Mouse (Mus musculus): Measurements from ENCODE around the gene March2.
"Not testable (repeated sequence)": the region's sequence is repeated elsewhere in the genome, so short reads cannot be mapped to it uniquely, and the experiment has no call there.

DNA sequence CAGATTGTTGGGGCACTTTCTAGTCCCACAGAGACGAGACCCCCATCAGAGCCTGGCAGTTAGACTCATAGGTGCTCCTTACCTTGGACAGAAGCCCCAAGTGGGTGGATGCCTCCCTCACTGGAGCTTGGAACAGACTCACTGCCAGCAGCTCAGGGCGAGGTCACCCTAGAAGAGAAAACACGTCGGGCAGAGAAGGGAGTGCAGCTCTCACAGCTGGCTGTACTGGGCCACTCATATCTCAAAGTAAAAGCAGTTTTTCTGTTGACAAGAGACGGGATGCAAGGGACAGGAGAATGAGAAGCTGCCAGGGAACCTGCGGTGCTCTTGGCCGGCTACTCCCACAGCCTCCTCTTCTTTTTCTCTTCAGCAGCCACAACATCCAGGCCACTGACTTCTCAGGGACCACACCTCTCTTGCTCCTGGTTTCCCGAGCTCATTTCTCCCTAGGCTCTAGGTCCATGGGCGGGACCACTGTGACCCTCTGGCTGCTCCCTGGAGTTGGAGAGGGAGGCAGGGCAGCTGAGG is 14.2 kb upstream of the March2 start:
- TF ChIP-seq CTCF (conservative IDR thresholded peaks at IDR 0.05; ENCODE audit: low read length); POU5F1 (IDR thresholded peaks at IDR 0.05; ENCODE audit: borderline replicate concordance, low read length): not testable (repeated sequence)

All from E14TG2a.4 (cell line).